Comparison of ENCODE assay signal across 8 mouse cellular contexts in the genomic region with DNA sequence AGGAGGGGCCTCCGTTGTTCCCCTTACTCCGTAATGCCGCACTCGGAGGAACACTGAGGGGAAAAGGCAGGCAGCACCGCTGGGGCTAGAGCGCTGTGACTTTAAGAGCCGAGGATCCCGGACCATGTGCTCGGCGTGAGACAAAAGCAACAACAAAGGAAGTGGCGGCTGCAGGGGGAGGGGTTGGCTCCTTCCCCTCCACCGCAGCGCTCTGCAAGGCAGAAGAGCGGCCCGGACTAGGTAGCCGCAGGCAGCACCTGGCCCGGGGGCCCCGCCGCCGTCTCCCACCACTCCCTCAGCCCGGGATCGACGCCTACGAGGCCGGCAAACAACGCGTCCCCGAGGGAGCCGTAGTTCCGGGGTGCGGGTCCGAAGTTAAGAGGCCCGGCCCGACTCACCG. TPM values are rescaled to one million over a fixed set of nuclear protein-coding genes. Genes with fewer than 3 reads are reported as not detected.
DNase-seq lines count a peak whose midpoint lies in the region; ATAC-seq lines count a peak whose summit lies in the region.

No protein-coding gene starts in this region.

- peaks cover 28% of the 10 kb centered on the region for H3K36me3 ChIP-seq in limb, embryonic 13.5 days
- H3K36me3 ChIP-seq in midbrain, embryonic 14.5 days (ENCODE audit: control insufficient read depth, insufficient read depth, low read length), result peaks cover 27% of the 10 kb centered on the region

- no peak for DNase-seq in cerebellum, adult 8-10 months
- peak; percentile 84 for DNase-seq in embryo, embryonic 9.5 days (ENCODE audit: extremely low spot score)
- DNase-seq in heart, adult 11 months, result peak; percentile 99
- DNase-seq in kidney, adult 11 months, result peak; percentile 82
- peak; percentile 90 for DNase-seq in midbrain, embryonic 14.5 days
- peak; percentile 64 for DNase-seq in spleen, adult 12 weeks (ENCODE audit: low spot score)

- H3K27ac ChIP-seq in limb, embryonic 13.5 days, result peak overlapping the region; percentile 98
- peak overlapping the region; percentile 98 for H3K27ac ChIP-seq in midbrain, embryonic 14.5 days (replicated peaks; ENCODE audit: low read depth, low read length)

- WGBS in limb, embryonic 13.5 days, result under 1% methylated on average over 30 of the region's 35 CpGs
- 1% methylated on average over 35 of the region's 35 CpGs for WGBS in midbrain, embryonic 14.5 days

- H3K4me2 ChIP-seq in limb, embryonic 13.5 days (replicated peaks), result peak overlapping the region; percentile 86
- H3K4me2 ChIP-seq in midbrain, embryonic 14.5 days (ENCODE audit: low read length), result peak overlapping the region; percentile 96

- H3K9ac ChIP-seq in limb, embryonic 13.5 days, result peak overlapping the region; percentile 98
- peak overlapping the region; percentile 98 for H3K9ac ChIP-seq in midbrain, embryonic 14.5 days (replicated peaks; ENCODE audit: low read length)

- no peaks in the 10 kb centered on the region for H3K9me3 ChIP-seq in limb, embryonic 13.5 days
- no peaks in the 10 kb centered on the region for H3K9me3 ChIP-seq in midbrain, embryonic 14.5 days (ENCODE audit: control insufficient read depth, low read length)

- peaks cover 42% of the 10 kb centered on the region for H3K4me1 ChIP-seq in limb, embryonic 13.5 days
- peaks cover 34% of the 10 kb centered on the region for H3K4me1 ChIP-seq in midbrain, embryonic 14.5 days (ENCODE audit: control insufficient read depth, insufficient read depth, low read length)

- ATAC-seq in cerebellum, adult (ENCODE audit: insufficient number of reproducible peaks, low FRiP score, low TSS enrichment), result peak; percentile 22; the same call in 1 of the 2 replicates
- peak; percentile 55 for ATAC-seq in limb, embryonic 13.5 days (ENCODE audit: low FRiP score, low read depth)
- ATAC-seq in midbrain, embryonic 14.5 days (ENCODE audit: low FRiP score, low TSS enrichment), result peak; percentile 64

- H3K27me3 ChIP-seq in limb, embryonic 13.5 days, result no peaks in the 10 kb centered on the region
- no peaks in the 10 kb centered on the region for H3K27me3 ChIP-seq in midbrain, embryonic 14.5 days (ENCODE audit: control insufficient read depth, insufficient read depth, low read length)

- H3K4me3 ChIP-seq in limb, embryonic 13.5 days, result peak overlapping the region; percentile 92
- peak overlapping the region; percentile 93 for H3K4me3 ChIP-seq in midbrain, embryonic 14.5 days (replicated peaks; ENCODE audit: low read depth, low read length)

RNA-seq across cellular contexts. Expression of a gene that starts 6.6 kb away (rescaled TPM):
- polyA plus RNA-seq in limb, embryonic 13.5 days (2015; fragmentation: Nextera tagmentation; extraction: Ambion mirVana), result 57.3 and 60.4 TPM in 2 replicates
- 78.6 and 88.1 TPM in 2 replicates for polyA plus RNA-seq in midbrain, embryonic 14.5 days (2014; fragmentation: Nextera tagmentation; extraction: Ambion mirVana)

RNA-seq across cellular contexts. Expression of a gene that starts 14.2 kb away (rescaled TPM):
- polyA plus RNA-seq in limb, embryonic 13.5 days (2015; fragmentation: Nextera tagmentation; extraction: Ambion mirVana), result 0.05 TPM in 2 replicates
- polyA plus RNA-seq in midbrain, embryonic 14.5 days (2014; fragmentation: Nextera tagmentation; extraction: Ambion mirVana), result 0.22 and 0.23 TPM in 2 replicates
